Mouse (Mus musculus): ENCODE data around the gene Serpina3a.

DNA sequence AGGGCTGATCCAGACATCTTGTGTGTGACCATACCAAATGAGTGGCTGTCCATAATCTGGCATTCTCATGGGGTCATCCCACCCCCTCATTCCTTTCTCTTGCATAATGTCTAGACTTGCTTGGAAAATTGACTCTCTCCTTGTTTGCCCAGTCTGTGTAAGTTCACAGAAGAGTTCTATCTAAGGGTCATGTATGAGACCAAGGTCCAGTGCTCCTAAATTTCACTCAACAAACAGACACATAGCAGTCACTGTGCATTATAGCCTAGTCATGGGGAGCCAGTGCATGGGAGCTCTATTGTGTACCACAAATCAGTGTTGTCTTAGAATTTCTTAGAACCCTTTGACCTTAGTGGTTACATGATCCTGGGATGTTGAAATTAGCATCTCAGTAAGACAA, 5.6 kb upstream of the Serpina3a start:
- no peak for TF ChIP-seq CTCF (IDR thresholded peaks at IDR 0.05; ENCODE audit: extremely low read depth, insufficient read depth, low read length)
- no peak for TF ChIP-seq POLR2A (IDR thresholded peaks at IDR 0.05; ENCODE audit: extremely low read depth, insufficient read depth, low read length)

Measured in cortical plate, adult 2 months (tissue).